Mouse (Mus musculus): ENCODE measurements at regions not wholly inside any gene's neighbourhood (a gene's known extent, or its start where the extent isn't known, plus 50 kb on each side); places are given as distances from the start of the nearest gene placed in this dataset.

GRCm38 (mm10) chr16:52746186-52746585 is 292.3 kb upstream of the Alcam start:
- DNase-seq (ENCODE audit: low read depth): no peak

- DNase-seq (ENCODE audit: low read depth): no peak
Measured at GRCm38 (mm10) chr16:52744720-52745119, 290.8 kb upstream of the Alcam start.

- no peak for DNase-seq (ENCODE audit: low read depth)
Measured at GRCm38 (mm10) chr16:52742166-52742565, 288.3 kb upstream of the Alcam start.

GRCm38 (mm10) chr16:52726120-52726844 is 272.4 kb upstream of the Alcam start:
- DNase-seq (ENCODE audit: low read depth): no peak

- DNase-seq (ENCODE audit: low read depth): no peak
Measured at GRCm38 (mm10) chr16:52718231-52718932, 264.5 kb upstream of the Alcam start.

GRCm38 (mm10) chr16:52690272-52690671 is 236.4 kb upstream of the Alcam start:
- DNase-seq (ENCODE audit: low read depth): no peak

- no peak for DNase-seq (ENCODE audit: low read depth)
Measured at GRCm38 (mm10) chr16:52654825-52655224, 201.0 kb upstream of the Alcam start.
